Mouse (Mus musculus) ES-E14 (cell line): Measurements from ENCODE around the gene Mief1. TPM values are rescaled to one million over a fixed set of nuclear protein-coding genes. Genes with fewer than 3 reads are reported as not detected.

ENCODE experiments used
- DNase-seq: peaks from one replicate; pipeline ENCODE4 v3.0.0-alpha.2; 2013; ENCODE audit warnings: low read depth, low spot score
- H3K27ac ChIP-seq: 2 replicates; pipeline ENCODE4 v1.5.1; 2012; ENCODE audit warnings: low read depth, mild to moderate bottlenecking, low read length, moderate library complexity, mixed read lengths; ENCODE audit not compliant: poor library complexity, insufficient read depth, severe bottlenecking
- H3K36me3 ChIP-seq: 2 replicates; pipeline ENCODE4 v1.6.1; 2012; ENCODE audit warnings: mild to moderate bottlenecking, low read length, moderate library complexity, mixed read lengths; ENCODE audit not compliant: control insufficient read depth, poor library complexity, insufficient read depth, severe bottlenecking
- H3K4me1 ChIP-seq, 2 experiments: fragments of 150-350 bp in 1 of 2; sonication (generic) in 1 of 2; 2 replicates each; pipeline ENCODE4 v1.6.1; 2012; ENCODE audit warnings: low read length in 2 of 2, mild to moderate bottlenecking in 1 of 2, mixed read lengths in 1 of 2; ENCODE audit not compliant: control insufficient read depth in 2 of 2, insufficient read depth in 2 of 2, poor library complexity in 1 of 2
- H3K4me3 ChIP-seq, 2 experiments: fragments of 150-350 bp in 1 of 2; sonication (generic) in 1 of 2; 2 replicates each; pipeline ENCODE4 v1.5.1; 2012; ENCODE audit warnings: low read length in 2 of 2, low read depth in 1 of 2, mild to moderate bottlenecking in 1 of 2, mixed read lengths in 1 of 2; ENCODE audit not compliant: insufficient read depth in 1 of 2, poor library complexity in 1 of 2, severe bottlenecking in 1 of 2
- H3K9ac ChIP-seq: 2 replicates; pipeline ENCODE4 v1.6.1; 2012; ENCODE audit warnings: low read depth, mild to moderate bottlenecking, low read length, mixed read lengths; ENCODE audit not compliant: poor library complexity, insufficient read depth, severe bottlenecking
- H3K9me3 ChIP-seq: fragments of 150-350 bp; sonication (generic); 2 replicates; pipeline ENCODE4 v1.6.1; 2012; ENCODE audit warnings: low read depth, mild to moderate bottlenecking, low read length; ENCODE audit not compliant: control insufficient read depth, insufficient read depth
- CHD2 ChIP-seq: IDR thresholded peaks from 2 replicates; pipeline ENCODE4 v1.6.1; 2014; ENCODE audit warnings: mild to moderate bottlenecking, low read depth, low read length, inconsistent platforms
- HCFC1 ChIP-seq: IDR thresholded peaks from 2 replicates; pipeline ENCODE4 v1.6.1; 2012; ENCODE audit warnings: low read length, inconsistent platforms, borderline replicate concordance; ENCODE audit not compliant: insufficient read depth
- MAFK ChIP-seq: IDR thresholded peaks from 2 replicates; pipeline ENCODE4 v1.6.1; 2014; ENCODE audit warnings: mild to moderate bottlenecking, low read depth, low read length, inconsistent platforms; ENCODE audit not compliant: insufficient read depth
- ZC3H11A ChIP-seq: IDR thresholded peaks from 2 replicates; pipeline ENCODE4 v1.6.1; 2012; ENCODE audit warnings: low read depth, mild to moderate bottlenecking, inconsistent platforms, low read length, borderline replicate concordance
- ZNF384 ChIP-seq: IDR thresholded peaks from 2 replicates; pipeline ENCODE4 v1.6.1; 2012; ENCODE audit warnings: low read depth, low read length, inconsistent platforms
- in situ Hi-C, 2 experiments: fragments of 600-800 bp; cut with MboI; formaldehyde crosslinking; loops; one replicate each; pipeline ENCODE4 v1.15.1; 2025; ENCODE audit warnings: low sequenced_read_pairs in 2 of 2, inconsistent platforms in 1 of 2; ENCODE audit not compliant: unreplicated experiment in 2 of 2
- total RNA-seq: library from RNA; depleted of rRNA; stranded (reverse); fragments of 300-350 nt; gene quantifications from 2 replicates; pipeline ENCODE4 v1.2.3, GENCODE M21; 2012

Mief1 gene
- total RNA-seq, 1 experiment = 57.7 TPM

GRCm38 (mm10) chr15:80223751-80224150, 10.1 kb upstream of the Mief1 start:
- Histone ChIP-seq H3K4me1 (peaks cover 5 to 7% of the 10 kb centered on the region in 2 experiments; a peak in 1 of 4 replicates), H3K36me3 (no peaks in the 10 kb centered on the region), H3K9me3 (no peaks in the 10 kb centered on the region), H3K27ac (no peak overlapping the region), H3K9ac (no peak overlapping the region), H3K4me3 (no peak overlapping the region)
- no peak for TF ChIP-seq ZNF384
- no peak for TF ChIP-seq ZC3H11A
- TF ChIP-seq HCFC1 = no peak
- no peak for DNase-seq
- in situ Hi-C loops = loop anchor here in 1 of 2 experiments (10.0 kb wide), 1 partner anchor 109 kb away; no protein-coding TSS in a partner anchor

- peak; percentile 84 for DNase-seq
- Histone ChIP-seq H3K4me3 (no peak overlapping the region), H3K9ac (no peak overlapping the region; the same call in 1 of the 2 replicates), H3K9me3 (no peaks in the 10 kb centered on the region), H3K27ac (no peak overlapping the region), H3K4me1 (peaks cover 5 to 9% of the 10 kb centered on the region in 2 experiments; a peak in 1 of 4 replicates), H3K36me3 (no peaks in the 10 kb centered on the region)
- TF ChIP-seq CHD2 (no peak), MAFK (no peak), ZNF384 (no peak), HCFC1 (no peak), ZC3H11A (no peak)
- in situ Hi-C loops = loop anchor here in 1 of 2 experiments (10.0 kb wide), 1 partner anchor 110 kb away; no protein-coding TSS in a partner anchor
Observed at GRCm38 (mm10) chr15:80225208-80225607, 8.6 kb upstream of the Mief1 start.

- Histone ChIP-seq H3K4me1 (peaks cover 7 to 14% of the 10 kb centered on the region in 2 experiments; a peak in 3 of 4 replicates), H3K9me3 (no peaks in the 10 kb centered on the region), H3K4me3 (no peak overlapping the region), H3K36me3 (no peaks in the 10 kb centered on the region), H3K9ac (no peak overlapping the region), H3K27ac (no peak overlapping the region)
- no peak for TF ChIP-seq CHD2
- no peak for TF ChIP-seq ZNF384
- TF ChIP-seq HCFC1 = no peak
- no peak for TF ChIP-seq ZC3H11A
- no peak for TF ChIP-seq MAFK
- peak; percentile 68 for DNase-seq
- in situ Hi-C loops = loop anchor here in 1 of 2 experiments (10.0 kb wide), 1 partner anchor 111 kb away; no protein-coding TSS in a partner anchor
Observed at GRCm38 (mm10) chr15:80225796-80226195, 8.0 kb upstream of the Mief1 start.

- Histone ChIP-seq H3K4me1 (peaks cover 12 to 22% of the 10 kb centered on the region in 2 experiments; a peak in 3 of 4 replicates), H3K27ac (no peak overlapping the region), H3K9me3 (no peaks in the 10 kb centered on the region), H3K9ac (no peak overlapping the region; the same call in 1 of the 2 replicates), H3K36me3 (no peaks in the 10 kb centered on the region), H3K4me3 (peak overlapping the region; percentile 1 to 36; a peak in 2 of 4 replicates)
- in situ Hi-C loops = loop anchor here in 1 of 2 experiments (10.0 kb wide), 1 partner anchor 113 kb away; no protein-coding TSS in a partner anchor
- DNase-seq = no peak
- TF ChIP-seq CHD2 = no peak
- TF ChIP-seq ZNF384 = no peak
- no peak for TF ChIP-seq HCFC1
- no peak for TF ChIP-seq ZC3H11A
- TF ChIP-seq MAFK = no peak
Observed at GRCm38 (mm10) chr15:80228071-80228800, 5.6 kb upstream of the Mief1 start.
